Mouse (Mus musculus): ENCODE results near the gene Gm20517. TPM values are rescaled to one million over a fixed set of nuclear protein-coding genes. Genes with fewer than 3 reads are reported as not detected.
A peak's percentile ranks its signal among the peaks of the same experiment; 100 is the strongest.

Gm20517 gene
- polyA plus RNA-seq, 1 experiment from 2014 or later, result 2.5 TPM

GRCm38 (mm10) chr17:47588517-47588916, 22.9 kb upstream of the Gm20517 start:
- H3K4me3 ChIP-seq, result no peak overlapping the region
- no peak overlapping the region for H3K4me2 ChIP-seq (replicated peaks)
- 0 out of 2 replicates have a peak, but pooled peaks cover 2% of the 10 kb centered on the region for H3K4me1 ChIP-seq
- 0 out of 2 replicates have a peak, but pooled peaks cover 6% of the 10 kb centered on the region for H3K27me3 ChIP-seq
- no peaks in the 10 kb centered on the region for H3K36me3 ChIP-seq
- H3K9ac ChIP-seq, result no peak overlapping the region
- WGBS, result 84% methylated on average over 8 of the region's 8 CpGs
- no peak overlapping the region for H3K27ac ChIP-seq
- ATAC-seq (ENCODE audit: low FRiP score), result no peak
- no peaks in the 10 kb centered on the region for H3K9me3 ChIP-seq (replicated peaks)

DNA sequence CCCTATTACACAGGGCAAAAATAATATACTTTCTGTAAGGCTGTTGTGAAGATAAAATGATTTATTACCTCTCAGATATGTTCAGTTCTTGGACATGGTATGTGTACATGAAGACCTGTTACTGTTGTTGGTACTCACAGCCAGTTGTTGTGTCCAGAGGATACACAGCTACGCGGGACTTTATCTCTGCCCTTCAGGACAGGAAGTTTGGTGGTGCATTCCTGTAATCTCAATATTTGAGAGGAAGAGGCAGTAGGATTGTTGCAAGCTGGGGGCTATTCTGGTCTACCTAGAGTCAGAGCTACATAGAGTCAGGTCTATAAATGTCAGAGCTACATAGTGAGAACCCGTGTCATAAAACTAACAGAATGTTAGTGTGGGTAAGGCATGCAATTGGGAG, 20.3 kb upstream of the Gm20517 start:
- Histone ChIP-seq H3K36me3 (no peaks in the 10 kb centered on the region), H3K9ac (no peak overlapping the region), H3K4me3 (no peak overlapping the region), H3K4me2 (replicated peaks) (no peak overlapping the region), H3K9me3 (replicated peaks) (no peaks in the 10 kb centered on the region), H3K4me1 (peaks cover 22% of the 10 kb centered on the region), H3K27ac (no peak overlapping the region), H3K27me3 (0 out of 2 replicates have a peak, but pooled peaks cover 6% of the 10 kb centered on the region)
- WGBS, result 86% methylated on average over 3 of the region's 3 CpGs
- no peak for ATAC-seq (ENCODE audit: low FRiP score)

GRCm38 (mm10) chr17:47593215-47593853, 18.1 kb upstream of the Gm20517 start:
- Histone ChIP-seq H3K27ac (peak overlapping the region; percentile 93), H3K36me3 (no peaks in the 10 kb centered on the region), H3K9ac (peak overlapping the region; percentile 70), H3K9me3 (replicated peaks) (no peaks in the 10 kb centered on the region), H3K27me3 (0 out of 2 replicates have a peak, but pooled peaks cover 6% of the 10 kb centered on the region), H3K4me2 (replicated peaks) (peak overlapping the region; percentile 80), H3K4me1 (peaks cover 41% of the 10 kb centered on the region), H3K4me3 (peak overlapping the region; percentile 67)
- whole genome bisulfite sequencing, result under 1% methylated on average over 57 of the region's 63 CpGs
- ATAC-seq (ENCODE audit: low FRiP score), result peak; percentile 85

DNA sequence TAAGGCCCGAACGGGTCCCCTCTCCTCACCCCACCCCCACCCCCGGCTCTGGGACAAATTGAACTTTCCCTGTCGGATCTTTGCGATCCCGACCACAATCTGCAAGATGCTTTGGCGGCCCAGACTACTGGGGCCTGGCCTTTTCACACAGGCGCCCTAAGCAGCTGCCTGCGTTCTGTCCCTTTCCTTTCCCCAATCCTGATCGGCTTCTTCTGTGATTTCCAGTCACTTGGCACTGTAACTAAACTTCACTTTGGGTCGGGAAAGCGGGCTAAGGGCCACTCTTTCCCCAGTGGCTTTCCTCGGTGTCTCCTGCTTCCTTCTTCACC, 17.6 kb upstream of the Gm20517 start:
- Histone ChIP-seq H3K9me3 (replicated peaks) (no peaks in the 10 kb centered on the region), H3K9ac (peak overlapping the region; percentile 70), H3K27ac (peak overlapping the region; percentile 93), H3K4me1 (peaks cover 41% of the 10 kb centered on the region), H3K36me3 (0 out of 2 replicates have a peak, but pooled peaks cover 4% of the 10 kb centered on the region), H3K4me3 (peak overlapping the region; percentile 67), H3K4me2 (replicated peaks) (peak overlapping the region; percentile 80), H3K27me3 (0 out of 2 replicates have a peak, but pooled peaks cover 6% of the 10 kb centered on the region)
- ATAC-seq (ENCODE audit: low FRiP score), result 0 out of 2 replicates have a peak, but pooled peaks have one; percentile 0
- WGBS, result 0% methylated on average over 13 of the region's 13 CpGs

DNA sequence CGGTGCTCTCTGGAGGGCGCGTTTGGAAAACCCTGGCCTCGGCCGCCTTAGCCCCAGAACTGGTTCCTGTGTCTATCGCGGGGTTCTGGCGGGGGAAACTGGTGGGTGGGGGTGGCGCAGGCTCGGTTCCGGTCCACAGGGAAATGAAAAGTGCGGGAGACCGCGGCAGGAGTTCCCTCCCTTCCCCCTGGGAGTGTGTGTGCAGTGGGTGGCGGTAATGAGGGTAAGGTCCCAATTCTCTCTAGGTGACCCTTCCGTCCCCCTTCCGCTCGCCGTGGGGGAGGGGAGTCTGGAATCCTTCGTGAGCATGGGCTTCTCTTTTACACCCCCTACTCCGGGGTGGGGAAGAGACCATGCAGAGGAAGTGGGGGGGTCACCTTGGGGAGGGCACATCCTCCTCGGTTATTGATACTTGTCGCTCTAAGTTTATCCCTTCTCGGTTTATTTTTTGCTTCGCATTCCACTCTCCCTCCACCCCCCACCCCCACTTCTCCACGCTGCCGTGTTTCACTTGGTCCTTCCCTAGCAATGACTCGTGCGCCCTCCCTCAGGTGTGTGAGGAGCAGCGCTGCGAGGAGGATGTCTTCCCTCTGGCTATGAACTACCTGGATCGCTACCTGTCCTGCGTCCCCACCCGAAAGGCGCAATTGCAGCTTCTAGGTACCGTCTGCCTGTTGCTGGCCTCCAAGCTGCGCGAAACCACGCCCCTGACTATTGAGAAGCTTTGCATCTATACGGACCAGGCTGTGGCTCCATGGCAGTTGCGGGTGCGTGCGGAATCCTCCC, 17.0 kb upstream of the Gm20517 start:
- Histone ChIP-seq H3K27ac (peak overlapping the region; percentile 93), H3K9ac (peak overlapping the region; percentile 70), H3K27me3 (0 out of 2 replicates have a peak, but pooled peaks cover 6% of the 10 kb centered on the region), H3K9me3 (replicated peaks) (no peaks in the 10 kb centered on the region), H3K4me2 (replicated peaks) (peak overlapping the region; percentile 80), H3K36me3 (peaks cover 5% of the 10 kb centered on the region; the same call in 1 of the 2 replicates), H3K4me1 (peaks cover 41% of the 10 kb centered on the region), H3K4me3 (peak overlapping the region; percentile 67)
- no peak for ATAC-seq (ENCODE audit: low FRiP score)
- under 1% methylated on average over 43 of the region's 43 CpGs for WGBS

DNA sequence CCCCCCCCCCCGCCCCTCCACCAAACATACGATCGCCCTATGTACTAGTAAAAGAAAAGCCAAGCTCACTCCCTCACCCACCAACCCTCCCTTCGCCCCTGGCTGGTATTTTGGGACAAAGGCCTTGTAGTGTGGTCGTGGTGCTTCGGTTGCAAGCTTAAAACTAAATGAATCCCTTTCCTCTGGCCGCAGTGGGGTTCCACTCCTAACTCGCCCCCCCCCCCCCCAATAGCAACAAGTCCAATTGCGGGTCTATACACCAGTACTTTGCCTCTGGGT, 16.5 kb upstream of the Gm20517 start:
- ATAC-seq (ENCODE audit: low FRiP score), result no peak
- Histone ChIP-seq H3K27me3 (0 out of 2 replicates have a peak, but pooled peaks cover 6% of the 10 kb centered on the region), H3K9ac (peak overlapping the region; percentile 70), H3K9me3 (replicated peaks) (no peaks in the 10 kb centered on the region), H3K4me2 (replicated peaks) (peak overlapping the region; percentile 80), H3K36me3 (peaks cover 10% of the 10 kb centered on the region; the same call in 1 of the 2 replicates), H3K4me3 (peak overlapping the region; percentile 67), H3K27ac (peak overlapping the region; percentile 93), H3K4me1 (peaks cover 41% of the 10 kb centered on the region)
- WGBS, result 2% methylated on average over 8 of the region's 9 CpGs

DNA sequence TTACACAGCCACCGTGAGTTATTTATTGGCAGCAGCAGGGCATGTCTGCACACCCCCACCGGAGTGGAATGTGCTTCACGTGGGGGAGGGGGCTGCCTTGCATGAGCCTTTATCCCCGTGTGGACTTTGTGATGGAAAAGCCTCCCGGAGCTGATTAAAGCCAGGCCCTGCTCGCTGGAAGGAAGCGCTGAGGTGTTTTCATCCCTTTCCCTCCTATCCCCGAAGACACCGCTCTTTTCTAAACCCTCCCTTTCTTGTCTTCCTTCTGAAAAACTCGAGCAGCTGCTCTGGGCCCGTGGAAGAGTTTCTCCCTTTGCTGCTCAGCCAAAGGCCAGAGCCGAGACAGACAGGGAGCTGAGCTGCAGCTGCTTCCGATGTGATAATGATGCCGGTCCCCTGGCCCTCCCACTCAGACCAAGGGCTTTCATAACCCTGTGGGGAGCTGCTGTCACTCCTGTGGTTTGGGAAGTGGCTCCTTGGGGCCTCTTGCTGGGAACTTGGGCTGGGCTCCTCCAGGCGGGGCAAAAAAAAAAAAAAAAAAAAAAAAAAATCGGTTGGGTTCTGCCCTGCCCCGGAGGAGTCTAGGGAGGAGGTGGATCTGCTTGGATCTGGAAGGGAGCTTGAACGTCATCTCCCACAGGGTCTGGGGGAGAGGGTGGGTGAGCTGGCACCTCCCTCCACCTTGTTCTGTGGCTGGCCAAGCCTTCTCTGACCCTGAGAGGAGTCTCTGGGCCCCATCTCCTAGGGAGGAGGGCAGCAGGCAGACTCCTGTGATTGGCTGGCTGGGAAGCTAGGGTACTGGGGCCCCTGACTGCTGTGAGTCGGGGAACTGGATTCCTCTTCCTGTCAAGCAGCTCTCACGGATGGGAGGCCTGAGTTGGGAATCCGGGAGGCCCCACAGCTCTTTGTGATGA, 15.9 kb upstream of the Gm20517 start:
- H3K4me1 ChIP-seq, result peaks cover 41% of the 10 kb centered on the region
- under 1% methylated on average over 21 of the region's 21 CpGs for WGBS
- peak; percentile 42 for ATAC-seq (ENCODE audit: low FRiP score)

GRCm38 (mm10) chr17:47596162-47596838, 15.1 kb upstream of the Gm20517 start:
- peaks cover 23% of the 10 kb centered on the region for H3K36me3 ChIP-seq
- no peaks in the 10 kb centered on the region for H3K27me3 ChIP-seq
- peak overlapping the region; percentile 67 for H3K4me3 ChIP-seq
- peak overlapping the region; percentile 56 for H3K9ac ChIP-seq
- peaks cover 41% of the 10 kb centered on the region for H3K4me1 ChIP-seq
- 0 out of 2 replicates have a peak, but pooled peaks have one; percentile 3 for ATAC-seq (ENCODE audit: low FRiP score)
- WGBS, result 25% methylated on average over 6 of the region's 6 CpGs
- peak overlapping the region; percentile 80 for H3K4me2 ChIP-seq (replicated peaks)
- no peaks in the 10 kb centered on the region for H3K9me3 ChIP-seq (replicated peaks)
- peak overlapping the region; percentile 93 for H3K27ac ChIP-seq

More for the DNA sequence above, 15.9 kb upstream of the Gm20517 start:
- peak overlapping the region; percentile 70 for H3K9ac ChIP-seq
- peaks cover 15% of the 10 kb centered on the region for H3K36me3 ChIP-seq
- H3K4me2 ChIP-seq (replicated peaks), result peak overlapping the region; percentile 80
- H3K4me3 ChIP-seq, result peak overlapping the region; percentile 67
- H3K9me3 ChIP-seq (replicated peaks), result no peaks in the 10 kb centered on the region
- 0 out of 2 replicates have a peak, but pooled peaks cover 6% of the 10 kb centered on the region for H3K27me3 ChIP-seq
- peak overlapping the region; percentile 93 for H3K27ac ChIP-seq

GRCm38 (mm10) chr17:47596839-47597164, 14.6 kb upstream of the Gm20517 start:
- H3K4me1 ChIP-seq, result peaks cover 41% of the 10 kb centered on the region
- H3K9ac ChIP-seq, result no peak overlapping the region
- peak overlapping the region; percentile 67 for H3K4me3 ChIP-seq
- H3K27me3 ChIP-seq, result no peaks in the 10 kb centered on the region
- peaks cover 28% of the 10 kb centered on the region for H3K36me3 ChIP-seq
- H3K9me3 ChIP-seq (replicated peaks), result no peaks in the 10 kb centered on the region
- H3K27ac ChIP-seq, result peak overlapping the region; percentile 93; the same call in 1 of the 2 replicates
- WGBS, result 80% methylated on average over 5 of the region's 5 CpGs
- peak overlapping the region; percentile 80 for H3K4me2 ChIP-seq (replicated peaks)
- no peak for ATAC-seq (ENCODE audit: low FRiP score)

DNA sequence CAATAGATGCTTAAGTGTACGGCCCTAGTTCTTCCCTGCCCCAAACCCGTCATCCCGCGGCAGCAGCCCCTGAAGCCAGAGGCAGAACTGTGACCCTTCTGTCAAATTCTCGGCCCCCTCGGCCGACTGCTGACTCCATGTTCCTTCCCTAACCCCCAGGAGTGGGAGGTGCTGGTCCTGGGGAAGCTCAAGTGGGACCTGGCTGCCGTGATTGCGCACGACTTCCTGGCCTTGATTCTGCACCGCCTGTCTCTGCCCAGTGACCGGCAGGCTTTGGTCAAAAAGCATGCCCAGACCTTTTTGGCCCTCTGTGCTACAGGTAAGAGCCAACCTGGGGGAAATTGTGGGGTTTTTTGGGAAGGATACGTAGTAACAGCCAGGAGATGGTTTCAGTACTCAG, 14.1 kb upstream of the Gm20517 start:
- ATAC-seq (ENCODE audit: low FRiP score), result no peak
- Histone ChIP-seq H3K4me1 (peaks cover 41% of the 10 kb centered on the region), H3K4me2 (replicated peaks) (peak overlapping the region; percentile 80), H3K9ac (no peak overlapping the region), H3K36me3 (peaks cover 32% of the 10 kb centered on the region), H3K4me3 (no peak overlapping the region), H3K9me3 (replicated peaks) (no peaks in the 10 kb centered on the region), H3K27ac (peak overlapping the region; percentile 93), H3K27me3 (no peaks in the 10 kb centered on the region)
- WGBS, result 77% methylated on average over 13 of the region's 13 CpGs

DNA sequence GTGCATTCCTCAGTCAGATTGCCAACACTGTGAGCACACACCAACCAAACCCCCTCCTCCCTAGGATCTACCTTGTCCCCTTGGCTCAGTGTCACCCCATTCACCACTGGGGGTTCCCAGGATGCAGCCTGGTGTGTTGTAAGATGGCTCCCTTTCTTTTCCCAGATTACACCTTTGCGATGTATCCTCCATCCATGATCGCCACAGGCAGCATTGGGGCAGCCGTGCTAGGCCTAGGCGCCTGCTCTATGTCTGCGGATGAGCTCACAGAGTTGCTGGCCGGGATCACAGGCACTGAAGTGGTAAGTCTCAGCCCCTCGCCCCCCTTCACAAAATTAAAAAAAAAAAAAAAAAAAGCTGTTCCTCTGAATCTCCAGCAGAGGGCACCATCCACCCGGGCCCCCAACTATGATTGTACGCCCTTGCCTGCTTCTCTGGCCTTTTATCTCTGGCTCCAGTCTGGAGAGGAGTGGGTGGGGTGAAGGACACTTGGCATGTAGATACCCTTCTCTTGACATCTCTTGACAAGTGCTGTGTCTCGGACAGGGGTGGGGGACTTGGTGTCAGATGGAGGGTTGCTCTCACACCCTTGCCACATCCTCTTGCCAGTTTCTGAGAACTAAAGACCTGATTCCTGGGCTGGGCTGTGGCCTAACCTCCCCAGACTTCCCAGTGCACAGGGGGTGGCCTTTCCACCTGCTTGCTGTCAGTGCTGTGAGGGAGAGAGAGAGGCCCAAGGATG, 13.4 kb upstream of the Gm20517 start:
- H3K9me3 ChIP-seq (replicated peaks), result no peaks in the 10 kb centered on the region
- H3K27me3 ChIP-seq, result no peaks in the 10 kb centered on the region
- peaks cover 37% of the 10 kb centered on the region for H3K36me3 ChIP-seq
- no peak overlapping the region for H3K4me3 ChIP-seq
- no peak overlapping the region for H3K4me2 ChIP-seq (replicated peaks)
- H3K27ac ChIP-seq, result no peak overlapping the region
- WGBS, result 29% methylated on average over 10 of the region's 10 CpGs
- peaks cover 38% of the 10 kb centered on the region for H3K4me1 ChIP-seq
- ATAC-seq (ENCODE audit: low FRiP score), result no peak
- no peak overlapping the region for H3K9ac ChIP-seq
